Comparison of ENCODE assay signal across 16 mouse cellular contexts in genomic region chr7:96466761-96467160, GRCm38 (mm10).
"Had no signal": no experiment of that assay in that cellular context is flagged by ENCODE, and none has a peak within 500 bp of the region (broad histone marks: within the 10 kb centered on the region; RNA-seq: fewer than 3 reads in every experiment).

No protein-coding gene starts in this region.

- H3K4me2 ChIP-seq: neural tube, embryonic 13.5 days; neural tube, embryonic 15.5 days; stomach, embryonic 15.5 days had no signal

- H3K4me1 ChIP-seq: neural tube, embryonic 13.5 days; stomach, embryonic 15.5 days had no signal

- H3K27ac ChIP-seq: neural tube, embryonic 13.5 days; neural tube, embryonic 15.5 days; stomach, embryonic 15.5 days; stomach, postnatal 0 days had no signal

- H3K9ac ChIP-seq: neural tube, embryonic 13.5 days; neural tube, embryonic 15.5 days; stomach, embryonic 15.5 days had no signal

- H3K36me3 ChIP-seq: neural tube, embryonic 13.5 days; neural tube, embryonic 15.5 days; stomach, embryonic 15.5 days had no signal

- H3K27me3 ChIP-seq: neural tube, embryonic 13.5 days; neural tube, embryonic 15.5 days; stomach, embryonic 15.5 days had no signal

- H3K4me3 ChIP-seq: neural tube, embryonic 13.5 days; neural tube, embryonic 15.5 days; stomach, embryonic 15.5 days had no signal

- H3K9me3 ChIP-seq: neural tube, embryonic 13.5 days; neural tube, embryonic 15.5 days; stomach, embryonic 15.5 days had no signal

- DNase-seq: retina, postnatal 1 day; right cerebral cortex, adult 18-20 months; right cerebral cortex, postnatal 14 days; right cerebral cortex, postnatal 25 days; right cerebral cortex, postnatal 4 days; spleen, adult 18-20 months; thymus, adult 18-20 months; thymus, adult 2 months; thymus, postnatal 14 days; thymus, postnatal 25 days; thymus, postnatal 36 days; thymus, postnatal 4 days had no signal
